Mouse (Mus musculus) spleen, adult 2 months (tissue): ENCODE data around the gene Elovl1. TPM values are rescaled to one million over a fixed set of nuclear protein-coding genes. Genes with fewer than 3 reads are reported as not detected.

Source experiments
- DNase-seq, 2 experiments: peaks; one replicate each; pipeline versions ENCODE4 v3.0.0 to v3.0.0-alpha.2; 2012 to 2021; ENCODE audit warnings: low spot score in 2 of 2, low read depth in 1 of 2
- H3K27ac ChIP-seq: fragments of 200-500 bp; 2 replicates; pipeline ENCODE4 v1.5.1; 2012; ENCODE audit warnings: low read length, inconsistent platforms; ENCODE audit not compliant: insufficient read depth
- H3K27me3 ChIP-seq: fragments of 200-500 bp; 2 replicates; pipeline ENCODE4 v1.6.1; 2012; ENCODE audit warnings: mild to moderate bottlenecking, moderate library complexity, low read length, inconsistent platforms; ENCODE audit not compliant: control insufficient read depth, insufficient read depth
- H3K36me3 ChIP-seq: fragments of 200-500 bp; 2 replicates; pipeline ENCODE4 v1.6.1; 2012; ENCODE audit warnings: mild to moderate bottlenecking, low read length, inconsistent platforms; ENCODE audit not compliant: control insufficient read depth, insufficient read depth
- H3K4me1 ChIP-seq: fragments of 200-500 bp; 2 replicates; pipeline ENCODE4 v1.6.1; 2011; ENCODE audit warnings: inconsistent platforms; ENCODE audit not compliant: control insufficient read depth, insufficient read depth, insufficient read length
- H3K4me3 ChIP-seq: fragments of 200-500 bp; 2 replicates; pipeline ENCODE4 v1.5.1; 2011; ENCODE audit warnings: mild to moderate bottlenecking, inconsistent platforms; ENCODE audit not compliant: insufficient read depth, insufficient read length; ENCODE audit errors: extremely low read depth
- CTCF ChIP-seq: fragments of 200-500 bp; IDR thresholded peaks from 2 replicates; pipeline ENCODE4 v1.5.1; 2011; ENCODE audit warnings: mild to moderate bottlenecking, inconsistent platforms; ENCODE audit not compliant: insufficient read depth, insufficient read length, insufficient replicate concordance; ENCODE audit errors: extremely low read depth
- POLR2A ChIP-seq: fragments of 200-500 bp; IDR thresholded peaks from 2 replicates; pipeline ENCODE4 v1.6.1; 2011; ENCODE audit warnings: low read depth, low read length, inconsistent platforms
- WGBS: fragments of 180-500 bp; shearing (Covaris S2); methylation state at CpG from one replicate; pipeline ENCODE4 v1.1.7; 2018; 5-methylcytosine and 5-hydroxymethylcytosine counted together
- polyA plus RNA-seq: library from polyadenylated mRNA; depleted of rRNA; stranded (reverse); fragments of >200 nt; gene quantifications from 2 replicates; pipeline ENCODE4 v1.2.3, GENCODE M21; 2012

The Elovl1 gene
- polyA plus RNA-seq, 1 experiment = 105 TPM

DNA sequence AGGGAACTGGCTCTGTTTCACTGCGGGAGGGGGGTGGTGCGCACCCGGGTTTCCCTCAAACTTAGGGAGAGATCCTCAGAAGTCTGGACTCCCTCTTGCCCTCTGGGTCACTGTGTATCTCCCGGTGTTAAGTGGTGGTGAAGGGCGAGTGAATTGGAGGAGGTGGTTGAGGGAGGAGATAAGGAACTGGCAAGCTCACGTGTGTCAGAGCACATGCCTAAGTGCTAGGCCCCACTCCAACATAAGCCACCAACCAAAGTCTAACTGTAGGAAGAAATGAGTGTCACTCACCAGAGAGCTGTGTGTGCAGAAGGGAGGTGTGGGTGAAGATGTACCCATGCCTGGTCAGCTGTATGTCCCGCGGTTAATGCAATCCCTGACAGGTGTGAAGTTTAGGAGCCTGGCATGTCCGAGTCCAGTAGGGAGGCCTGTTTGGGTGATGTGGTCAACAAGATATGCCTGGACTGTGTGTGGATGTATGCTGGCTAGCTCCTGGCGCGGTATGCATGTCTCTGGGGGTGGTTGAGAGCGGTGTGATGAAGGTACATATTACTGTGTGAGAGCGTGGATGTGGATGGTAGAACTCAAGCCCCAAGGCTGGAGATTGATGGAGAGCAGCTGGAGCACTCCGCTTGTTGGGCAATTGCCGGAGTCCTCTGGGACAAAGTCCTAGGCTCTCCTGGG lies 780 bp downstream of the Elovl1 start:
- H3K27me3 ChIP-seq = no peaks in the 10 kb centered on the region
- WGBS = 36% methylated on average over 15 of the region's 15 CpGs
- H3K27ac ChIP-seq = peak overlapping the region; percentile 81
- no peak for TF ChIP-seq POLR2A
- no peak for TF ChIP-seq CTCF
- H3K4me1 ChIP-seq = peaks cover 11% of the 10 kb centered on the region
- no peak for DNase-seq
- H3K4me3 ChIP-seq = peak overlapping the region; percentile 75
- H3K36me3 ChIP-seq = peaks cover 16% of the 10 kb centered on the region

DNA sequence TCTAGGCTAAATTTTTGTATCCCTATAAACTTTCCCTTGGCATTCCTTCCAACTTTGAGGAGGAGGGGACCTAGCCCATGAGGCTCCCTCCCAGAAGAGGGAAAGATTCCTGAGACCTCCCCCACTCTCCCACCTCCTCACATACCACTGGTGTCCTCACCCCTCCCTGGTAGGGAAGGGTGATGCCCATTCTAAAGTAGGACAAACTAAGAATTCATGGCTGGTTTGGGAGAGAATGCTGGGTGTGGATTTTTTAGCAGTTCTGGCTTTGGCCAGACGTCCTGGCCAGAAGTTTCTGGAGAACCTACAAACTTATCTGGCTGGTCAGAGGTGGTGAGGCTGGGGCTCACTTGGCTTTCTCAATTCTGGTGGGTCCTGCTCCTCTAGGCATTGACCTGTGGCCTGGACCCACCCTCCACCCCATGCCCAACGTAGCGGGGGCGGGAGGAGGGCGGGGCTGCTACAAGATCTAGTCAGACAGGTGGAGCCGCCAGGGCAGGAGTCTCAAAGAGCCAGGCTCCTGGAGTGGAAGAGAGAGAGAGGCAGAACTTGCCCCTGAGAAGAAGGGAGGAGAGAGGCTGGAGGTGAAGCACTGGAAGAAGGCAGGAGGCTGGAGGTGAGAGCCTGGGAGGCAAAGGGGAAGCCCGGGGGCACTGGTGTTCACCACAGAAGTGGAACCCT lies 1.5 kb downstream of the Elovl1 start:
- Histone ChIP-seq H3K27ac (no peak overlapping the region), H3K27me3 (no peaks in the 10 kb centered on the region), H3K36me3 (peaks cover 16% of the 10 kb centered on the region), H3K4me1 (peaks cover 11% of the 10 kb centered on the region), H3K4me3 (peak overlapping the region; percentile 75; the same call in 1 of the 2 replicates)
- TF ChIP-seq CTCF (no peak), POLR2A (no peak)
- WGBS = 65% methylated on average over 7 of the region's 7 CpGs
- DNase-seq = no peak

DNA sequence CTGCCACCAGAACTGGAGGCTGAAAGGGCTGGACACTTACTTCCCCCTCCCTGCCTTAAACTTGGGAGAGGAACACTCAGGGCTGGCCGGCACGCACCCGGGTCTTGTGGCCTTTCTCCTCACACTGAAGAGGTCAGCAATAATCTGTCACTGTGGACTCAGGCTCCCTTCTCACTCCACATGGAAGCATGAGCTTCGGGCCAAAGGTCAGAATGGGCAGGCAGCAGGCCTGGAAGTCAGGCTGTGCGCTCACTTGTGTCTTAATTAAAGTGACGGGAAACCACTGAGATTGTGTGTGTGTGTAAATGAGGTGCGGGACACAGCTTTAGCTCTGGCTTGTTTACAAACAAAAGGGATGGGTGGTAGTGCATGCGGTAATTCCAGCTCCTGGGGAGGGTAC lies 4.4 kb downstream of the Elovl1 start:
- Histone ChIP-seq H3K4me1 (peaks cover 18% of the 10 kb centered on the region; the same call in 1 of the 2 replicates), H3K36me3 (peaks cover 16% of the 10 kb centered on the region), H3K27ac (no peak overlapping the region), H3K4me3 (no peak overlapping the region), H3K27me3 (no peaks in the 10 kb centered on the region)
- DNase-seq = no peak
- no peak for TF ChIP-seq CTCF
- TF ChIP-seq POLR2A = no peak
- 92% methylated on average over 8 of the region's 8 CpGs for WGBS

DNA sequence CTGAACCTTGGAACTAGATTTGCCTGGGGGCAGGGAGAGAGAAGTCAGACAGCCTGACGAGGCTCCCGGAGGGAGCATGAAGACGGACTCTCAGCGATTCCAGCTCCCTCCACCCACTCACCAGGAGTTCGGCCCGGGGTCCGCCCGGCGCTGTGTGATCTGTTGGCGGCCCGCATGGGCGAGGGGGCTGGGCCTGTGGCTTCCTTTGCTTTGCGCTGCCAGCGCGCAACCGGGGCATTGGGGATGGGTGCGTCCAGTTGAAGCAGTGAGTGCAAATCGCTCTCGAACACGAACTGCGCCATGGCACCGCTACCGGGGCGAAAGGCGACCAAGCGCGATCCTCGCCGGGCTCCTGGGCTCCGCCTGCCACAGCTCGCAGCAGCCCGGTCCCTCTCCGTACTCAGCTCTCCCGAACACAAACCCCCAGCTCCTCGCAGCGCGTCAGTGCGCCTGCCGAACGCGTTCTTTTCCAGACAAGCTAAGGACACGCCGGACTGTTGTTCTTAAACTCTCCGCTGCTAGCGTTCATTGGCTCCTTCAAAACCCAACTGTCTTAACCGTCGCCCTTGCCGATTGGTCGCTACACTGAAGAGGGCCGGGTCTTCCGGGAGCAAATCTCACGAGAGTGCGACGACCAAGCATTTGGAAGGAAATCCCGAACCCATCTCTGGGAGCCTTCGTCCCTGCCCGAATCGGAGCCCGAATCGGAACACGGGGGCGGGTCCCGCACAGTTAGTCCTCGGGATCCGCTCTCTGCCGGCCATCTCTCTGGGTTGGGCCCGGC lies 9.1 kb downstream of the Elovl1 start, which contains the start of gene Cdc20:
Gene Cdc20, minus strand, starts transcription at position 533 of the 784 bp plus-strand sequence.
- TF ChIP-seq POLR2A = peak; percentile 46
- TF ChIP-seq CTCF = no peak
- Histone ChIP-seq H3K27ac (peak within 1 kb of the TSS; percentile 87), H3K4me1 (peaks cover 13% of the 10 kb centered on the region; the same call in 1 of the 2 replicates), H3K4me3 (peak within 1 kb of the TSS; percentile 86), H3K27me3 (no peaks in the 10 kb centered on the region), H3K36me3 (peaks cover 8% of the 10 kb centered on the region)
- WGBS = under 1% methylated on average over 67 of the region's 67 CpGs
- DNase-seq = peak; percentile 86 to 87

DNA sequence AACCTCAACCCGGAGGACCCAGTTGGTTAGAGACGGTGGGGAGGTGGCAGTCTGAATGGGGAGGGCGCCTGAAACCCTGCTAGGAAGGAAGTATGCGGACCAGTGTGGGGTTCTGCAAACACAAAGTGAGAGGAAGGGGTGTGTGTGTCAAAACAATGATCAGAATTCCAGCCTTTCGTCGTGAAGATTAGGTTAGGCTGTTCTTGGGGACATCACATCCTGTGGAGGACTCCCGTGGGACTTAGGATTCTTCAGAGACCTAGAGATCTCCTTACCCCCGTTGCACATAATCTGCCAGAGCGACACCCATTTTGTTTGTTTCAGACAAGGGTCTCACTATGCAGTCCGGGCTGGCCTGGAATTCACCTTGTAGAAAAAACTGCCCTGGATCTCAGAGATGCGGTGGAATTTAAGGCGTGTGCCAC lies 9.9 kb downstream of the Elovl1 start:
- DNase-seq = peak in 1 of 2 experiments; percentile 12
- no peak for TF ChIP-seq POLR2A
- no peak for TF ChIP-seq CTCF
- Histone ChIP-seq H3K36me3 (0 out of 2 replicates have a peak, but pooled peaks cover 2% of the 10 kb centered on the region), H3K27me3 (no peaks in the 10 kb centered on the region), H3K27ac (peak overlapping the region; percentile 87), H3K4me3 (peak overlapping the region; percentile 86), H3K4me1 (peaks cover 13% of the 10 kb centered on the region; the same call in 1 of the 2 replicates)
- WGBS = 17% methylated on average over 12 of the region's 12 CpGs

DNA sequence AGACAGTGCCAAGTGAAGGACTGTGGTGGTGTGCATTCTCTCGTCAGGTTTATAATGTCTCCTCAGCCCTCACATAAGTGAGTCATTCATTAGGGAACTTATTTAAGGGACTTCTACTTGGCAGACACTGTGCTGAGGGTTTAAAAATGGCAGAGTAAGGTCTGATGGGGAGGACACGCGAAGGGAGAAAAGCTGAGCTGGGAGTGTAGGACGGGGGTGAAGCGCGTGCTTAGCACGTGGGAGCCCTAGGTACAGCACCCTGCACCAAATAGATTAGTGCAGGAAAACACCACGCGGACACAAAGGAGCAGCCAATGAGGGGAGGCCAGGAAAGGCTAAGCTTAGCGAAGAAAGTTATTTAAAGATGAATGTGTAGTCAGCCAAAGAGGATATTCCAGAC lies 17.2 kb downstream of the Elovl1 start:
- no peaks in the 10 kb centered on the region for H3K36me3 ChIP-seq
- DNase-seq = no peak
- no peak overlapping the region for H3K4me3 ChIP-seq
- H3K27me3 ChIP-seq = no peaks in the 10 kb centered on the region
- no peak overlapping the region for H3K27ac ChIP-seq
- TF ChIP-seq CTCF = no peak
- no peak for TF ChIP-seq POLR2A
- no peaks in the 10 kb centered on the region; the same call in 1 of the 2 replicates for H3K4me1 ChIP-seq
- WGBS = 90% methylated on average over 10 of the region's 10 CpGs
